Mouse (Mus musculus) liver, adult 2 months (tissue): ENCODE data around the gene Zfp931.

Experiments used
- CTCF ChIP-seq: fragments of 200-500 bp; IDR thresholded peaks from 2 replicates; pipeline ENCODE4 v1.5.1; 2011; ENCODE audit warnings: low read depth, low read length, control low read depth
- POLR2A ChIP-seq: fragments of 200-500 bp; IDR thresholded peaks from 2 replicates; pipeline ENCODE4 v1.6.1; 2011; ENCODE audit warnings: low read length, control low read depth; ENCODE audit not compliant: insufficient read depth; ENCODE audit errors: extremely low read depth

GRCm38 (mm10) chr2:178125427-178125826, 47.2 kb upstream of the Zfp931 start:
- TF ChIP-seq CTCF (no peak), POLR2A (no peak)
